Mouse (Mus musculus): ENCODE measurements around the gene Ces1a.
A peak's percentile ranks its signal among the peaks of the same experiment; 100 is the strongest.

DNA sequence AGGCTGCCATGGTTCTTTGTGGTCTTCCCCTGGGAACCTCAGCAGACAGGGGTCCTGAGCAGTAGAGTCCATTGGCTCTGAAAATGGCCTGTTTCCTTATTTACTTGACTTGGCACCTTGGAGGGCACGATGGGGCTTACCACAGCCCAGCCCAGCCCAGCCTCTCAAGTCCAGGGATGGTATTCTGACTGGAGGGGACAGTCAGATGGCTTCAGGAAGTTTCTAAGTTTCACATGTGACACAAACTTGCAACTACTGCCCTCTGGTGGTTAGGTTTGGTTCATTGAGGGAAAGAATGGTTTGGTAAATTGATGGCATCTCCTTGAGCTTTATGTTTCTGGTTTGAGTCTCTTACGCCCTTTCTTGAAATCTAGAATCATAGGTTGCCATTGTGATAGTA is 49.4 kb downstream of the Ces1a start:
- TF ChIP-seq CTCF (IDR thresholded peaks at IDR 0.05): peak; percentile 82
- TF ChIP-seq POLR2A (IDR thresholded peaks at IDR 0.05; ENCODE audit: insufficient read depth, low read depth, low read length): no peak
